Mouse (Mus musculus): ENCODE measurements around the gene Efcab12.

The Efcab12 gene

GRCm38 (mm10) chr6:115791842-115792686 is 46.1 kb downstream of the Efcab12 start:
- peak; percentile 26 for DNase-seq (ENCODE audit: low spot score)

- DNase-seq (ENCODE audit: low spot score), result no peak
These were observed 47.2 kb downstream of the Efcab12 start for GRCm38 (mm10) chr6:115791016-115791415.

- no peak for DNase-seq (ENCODE audit: low spot score)
These were observed 55.4 kb downstream of the Efcab12 start for GRCm38 (mm10) chr6:115782781-115783180.

- DNase-seq (ENCODE audit: low spot score), result no peak
These were observed 61.8 kb downstream of the Efcab12 start for GRCm38 (mm10) chr6:115776363-115776762.

- DNase-seq (ENCODE audit: low spot score), result no peak
These were observed 62.4 kb downstream of the Efcab12 start for GRCm38 (mm10) chr6:115775838-115776237.

GRCm38 (mm10) chr6:115774501-115774921 is 63.7 kb downstream of the Efcab12 start, which contains the start of gene Cand2:
Gene Cand2 (plus strand): TSS chr6:115774538.
- DNase-seq (ENCODE audit: low spot score), result peak; percentile 37

GRCm38 (mm10) chr6:115773966-115774413 is 64.2 kb downstream of the Efcab12 start:
- no peak for DNase-seq (ENCODE audit: low spot score)

GRCm38 (mm10) chr6:115772604-115773003 is 65.6 kb downstream of the Efcab12 start:
- no peak for DNase-seq (ENCODE audit: low spot score)

- DNase-seq (ENCODE audit: low spot score), result no peak
These were observed 66.0 kb downstream of the Efcab12 start for GRCm38 (mm10) chr6:115772201-115772600.

GRCm38 (mm10) chr6:115770852-115771251 is 67.4 kb downstream of the Efcab12 start:
- DNase-seq (ENCODE audit: low spot score), result no peak

- no peak for DNase-seq (ENCODE audit: low spot score)
These were observed 68.0 kb downstream of the Efcab12 start for GRCm38 (mm10) chr6:115770059-115770670.

- no peak for DNase-seq (ENCODE audit: low spot score)
These were observed 70.0 kb downstream of the Efcab12 start for GRCm38 (mm10) chr6:115768207-115768606.

GRCm38 (mm10) chr6:115767357-115767756 is 70.9 kb downstream of the Efcab12 start:
- DNase-seq (ENCODE audit: low spot score), result no peak

GRCm38 (mm10) chr6:115764179-115764578 is 74.0 kb downstream of the Efcab12 start:
- DNase-seq (ENCODE audit: low spot score), result peak; percentile 14

GRCm38 (mm10) chr6:115761995-115762756 is 76.0 kb downstream of the Efcab12 start, which contains the start of gene Tmem40:
Gene Tmem40 (minus strand): TSS chr6:115762410.
- peak; percentile 26 for DNase-seq (ENCODE audit: low spot score)

- DNase-seq (ENCODE audit: low spot score), result no peak
These were observed 77.2 kb downstream of the Efcab12 start for GRCm38 (mm10) chr6:115760982-115761381.
